Mouse (Mus musculus): ENCODE results near the gene Zyg11b.

The Zyg11b gene

GRCm38 (mm10) chr4:108196277-108196855, 104.5 kb downstream of the Zyg11b start:
- DNase-seq (ENCODE audit: low spot score), result no peak

GRCm38 (mm10) chr4:108192821-108193323, 108.0 kb downstream of the Zyg11b start:
- no peak for DNase-seq (ENCODE audit: low spot score)

- no peak for DNase-seq (ENCODE audit: low spot score)
These were observed 118.6 kb downstream of the Zyg11b start for GRCm38 (mm10) chr4:108182278-108182677.
